Mouse (Mus musculus): ENCODE measurements at regions not wholly inside any gene's neighbourhood (a gene's known extent, or its start where the extent isn't known, plus 50 kb on each side); places are given as distances from the start of the nearest gene placed in this dataset.

GRCm38 (mm10) chr1:177531791-177532190 is 89.6 kb downstream of the Zbtb18 start:
- Histone ChIP-seq H3K4me1 (ENCODE audit: control insufficient read depth, insufficient read depth, low read length) (no peaks in the 10 kb centered on the region), H3K27ac (ENCODE audit: insufficient read depth, low read length) (no peak overlapping the region), H3K4me3 (ENCODE audit: insufficient read depth, low read length) (no peak overlapping the region)
- TF ChIP-seq CTCF (IDR thresholded peaks at IDR 0.05; ENCODE audit: extremely low read depth, insufficient read depth, low read length) (no peak), POLR2A (IDR thresholded peaks at IDR 0.05; ENCODE audit: extremely low read depth, insufficient read depth, low read length) (no peak)

- TF ChIP-seq CTCF (IDR thresholded peaks at IDR 0.05; ENCODE audit: extremely low read depth, insufficient read depth, low read length) = no peak
- TF ChIP-seq POLR2A (IDR thresholded peaks at IDR 0.05; ENCODE audit: extremely low read depth, insufficient read depth, low read length) = no peak
- Histone ChIP-seq H3K4me1 (ENCODE audit: control insufficient read depth, insufficient read depth, low read length) (no peaks in the 10 kb centered on the region), H3K27ac (ENCODE audit: insufficient read depth, low read length) (no peak overlapping the region), H3K4me3 (ENCODE audit: insufficient read depth, low read length) (no peak overlapping the region)
Observed at GRCm38 (mm10) chr1:177532656-177533055, 90.5 kb downstream of the Zbtb18 start.

- no peak overlapping the region for H3K4me3 ChIP-seq (ENCODE audit: insufficient read depth, low read length)
- TF ChIP-seq POLR2A (IDR thresholded peaks at IDR 0.05; ENCODE audit: extremely low read depth, insufficient read depth, low read length) (no peak), CTCF (IDR thresholded peaks at IDR 0.05; ENCODE audit: extremely low read depth, insufficient read depth, low read length) (no peak)
- no peaks in the 10 kb centered on the region for H3K4me1 ChIP-seq (ENCODE audit: control insufficient read depth, insufficient read depth, low read length)
- H3K27ac ChIP-seq (ENCODE audit: insufficient read depth, low read length) = no peak overlapping the region
Observed at GRCm38 (mm10) chr1:177533332-177533731, 91.2 kb downstream of the Zbtb18 start.

- Histone ChIP-seq H3K4me1 (ENCODE audit: control insufficient read depth, insufficient read depth, low read length) (peaks cover 2% of the 10 kb centered on the region; the same call in 1 of the 2 replicates), H3K27ac (ENCODE audit: insufficient read depth, low read length) (peak overlapping the region; percentile 39; the same call in 1 of the 2 replicates), H3K4me3 (ENCODE audit: insufficient read depth, low read length) (no peak overlapping the region)
- no peak for TF ChIP-seq CTCF (IDR thresholded peaks at IDR 0.05; ENCODE audit: extremely low read depth, insufficient read depth, low read length)
- TF ChIP-seq POLR2A (IDR thresholded peaks at IDR 0.05; ENCODE audit: extremely low read depth, insufficient read depth, low read length) = no peak
Observed at GRCm38 (mm10) chr1:177545031-177545735, 103.0 kb downstream of the Zbtb18 start.

GRCm38 (mm10) chr1:177547716-177548115 is 105.6 kb downstream of the Zbtb18 start:
- TF ChIP-seq CTCF (IDR thresholded peaks at IDR 0.05; ENCODE audit: extremely low read depth, insufficient read depth, low read length) = no peak
- no peak for TF ChIP-seq POLR2A (IDR thresholded peaks at IDR 0.05; ENCODE audit: extremely low read depth, insufficient read depth, low read length)
- no peak overlapping the region for H3K27ac ChIP-seq (ENCODE audit: insufficient read depth, low read length)
- peaks cover 2% of the 10 kb centered on the region; the same call in 1 of the 2 replicates for H3K4me1 ChIP-seq (ENCODE audit: control insufficient read depth, insufficient read depth, low read length)
- H3K4me3 ChIP-seq (ENCODE audit: insufficient read depth, low read length) = no peak overlapping the region

- no peak for TF ChIP-seq CTCF (IDR thresholded peaks at IDR 0.05; ENCODE audit: extremely low read depth, insufficient read depth, low read length)
- no peak for TF ChIP-seq POLR2A (IDR thresholded peaks at IDR 0.05; ENCODE audit: extremely low read depth, insufficient read depth, low read length)
- Histone ChIP-seq H3K4me1 (ENCODE audit: control insufficient read depth, insufficient read depth, low read length) (peaks cover 4% of the 10 kb centered on the region; the same call in 1 of the 2 replicates), H3K27ac (ENCODE audit: insufficient read depth, low read length) (no peak overlapping the region), H3K4me3 (ENCODE audit: insufficient read depth, low read length) (no peak overlapping the region)
Observed at GRCm38 (mm10) chr1:177555471-177556291, 113.5 kb downstream of the Zbtb18 start.

DNA sequence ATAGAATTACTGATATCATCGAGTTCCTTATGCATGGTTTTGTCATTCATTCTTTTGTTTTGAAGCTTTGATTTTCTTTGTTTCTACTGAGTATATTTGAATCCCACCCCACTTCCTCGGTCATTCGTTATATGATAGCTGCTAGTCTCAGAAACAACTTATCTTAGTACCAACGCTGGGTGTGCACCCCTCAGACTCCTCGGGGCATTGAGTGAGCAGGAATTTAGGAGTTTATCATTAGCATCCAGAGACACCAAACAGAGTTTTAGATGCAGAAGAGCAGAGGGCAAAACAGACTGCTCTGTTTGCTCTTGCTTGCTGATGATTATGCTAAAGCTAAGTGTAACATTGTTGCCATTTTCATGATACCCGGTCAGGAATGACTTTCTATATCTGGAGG is 115.3 kb downstream of the Zbtb18 start:
- Histone ChIP-seq H3K4me3 (ENCODE audit: insufficient read depth, low read length) (no peak overlapping the region), H3K4me1 (ENCODE audit: control insufficient read depth, insufficient read depth, low read length) (peaks cover 8% of the 10 kb centered on the region), H3K27ac (ENCODE audit: insufficient read depth, low read length) (no peak overlapping the region)
- no peak for TF ChIP-seq CTCF (IDR thresholded peaks at IDR 0.05; ENCODE audit: extremely low read depth, insufficient read depth, low read length)
- TF ChIP-seq POLR2A (IDR thresholded peaks at IDR 0.05; ENCODE audit: extremely low read depth, insufficient read depth, low read length) = no peak

- Histone ChIP-seq H3K27ac (ENCODE audit: insufficient read depth, low read length) (no peak overlapping the region), H3K4me3 (ENCODE audit: insufficient read depth, low read length) (no peak overlapping the region), H3K4me1 (ENCODE audit: control insufficient read depth, insufficient read depth, low read length) (peaks cover 8% of the 10 kb centered on the region)
- no peak for TF ChIP-seq CTCF (IDR thresholded peaks at IDR 0.05; ENCODE audit: extremely low read depth, insufficient read depth, low read length)
- no peak for TF ChIP-seq POLR2A (IDR thresholded peaks at IDR 0.05; ENCODE audit: extremely low read depth, insufficient read depth, low read length)
Observed at GRCm38 (mm10) chr1:177557856-177558255, 115.7 kb downstream of the Zbtb18 start.

- Histone ChIP-seq H3K4me1 (ENCODE audit: control insufficient read depth, insufficient read depth, low read length) (peaks cover 8% of the 10 kb centered on the region), H3K4me3 (ENCODE audit: insufficient read depth, low read length) (no peak overlapping the region), H3K27ac (ENCODE audit: insufficient read depth, low read length) (no peak overlapping the region)
- TF ChIP-seq POLR2A (IDR thresholded peaks at IDR 0.05; ENCODE audit: extremely low read depth, insufficient read depth, low read length) = no peak
- TF ChIP-seq CTCF (IDR thresholded peaks at IDR 0.05; ENCODE audit: extremely low read depth, insufficient read depth, low read length) = no peak
Observed at GRCm38 (mm10) chr1:177561716-177562588, 119.8 kb downstream of the Zbtb18 start.

Measured in cortical plate, adult 2 months (tissue).